Mouse (Mus musculus): ENCODE results near the gene Nudt17. TPM values are rescaled to one million over a fixed set of nuclear protein-coding genes. Genes with fewer than 3 reads are reported as not detected.
A peak's percentile ranks its signal among the peaks of the same experiment; 100 is the strongest.

Gene Nudt17
- polyA plus RNA-seq, 1 experiment from 2014 or later = 10.8 TPM

DNA sequence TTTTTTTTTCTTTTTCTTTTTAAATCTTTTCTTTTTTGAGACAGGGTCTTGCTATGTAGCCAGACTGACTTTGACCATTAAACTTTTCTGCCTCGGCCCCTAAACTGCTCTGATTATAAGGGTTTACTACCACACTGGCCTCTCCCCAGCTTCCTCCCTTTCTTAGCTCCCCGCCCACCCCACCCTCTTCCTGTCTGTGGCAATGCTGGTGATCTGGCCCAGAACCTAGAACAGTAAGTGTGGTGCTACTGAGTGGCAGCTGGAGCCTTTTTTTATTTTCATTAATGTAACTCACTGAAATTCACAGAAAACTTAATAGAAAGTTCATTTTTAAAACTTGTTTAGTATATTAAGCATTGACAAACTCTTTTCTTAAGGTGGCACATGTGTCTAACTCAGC lies 7.5 kb upstream of the Nudt17 start:
- WGBS = 75% methylated on average over 2 of the region's 2 CpGs
- H3K27me3 ChIP-seq (ENCODE audit: control insufficient read depth, insufficient read depth, low read length) = no peaks in the 10 kb centered on the region
- no peak overlapping the region for H3K4me3 ChIP-seq (ENCODE audit: low read depth, low read length)
- peaks cover 10% of the 10 kb centered on the region for H3K36me3 ChIP-seq (ENCODE audit: control insufficient read depth, insufficient read depth, low read length)
- no peak overlapping the region for H3K4me2 ChIP-seq (ENCODE audit: low read depth, severe bottlenecking)
- no peak for DNase-seq (ENCODE audit: low spot score)
- no peak for ATAC-seq (ENCODE audit: insufficient number of reproducible peaks, low FRiP score, low TSS enrichment, low read depth)
- H3K9me3 ChIP-seq (ENCODE audit: control insufficient read depth, low read length) = no peaks in the 10 kb centered on the region
- no peaks in the 10 kb centered on the region for H3K4me1 ChIP-seq (ENCODE audit: control insufficient read depth, insufficient read depth, low read length)
- H3K9ac ChIP-seq (ENCODE audit: low read length) = no peak overlapping the region
- no peak overlapping the region for H3K27ac ChIP-seq (replicated peaks; ENCODE audit: low read depth, low read length)

DNA sequence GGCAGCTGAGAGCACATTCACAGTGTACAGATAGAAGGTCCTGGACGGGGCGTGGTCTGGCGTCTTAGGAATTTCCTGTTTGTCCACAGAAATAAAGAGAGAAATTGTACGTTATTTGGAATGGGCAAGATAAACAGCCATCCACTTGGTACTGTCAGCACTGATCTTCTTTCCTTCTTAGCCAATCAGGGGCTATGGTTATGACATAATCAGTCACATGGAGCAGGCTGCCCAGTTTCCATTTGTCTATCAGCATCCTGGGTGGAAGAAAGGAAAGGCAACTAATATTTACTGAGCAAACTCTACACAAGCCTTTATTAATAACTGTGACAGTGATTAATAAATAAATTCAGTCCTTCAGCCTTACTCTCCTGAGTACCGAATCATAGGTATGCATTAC lies 5.9 kb upstream of the Nudt17 start:
- WGBS = 89% methylated on average over 5 of the region's 5 CpGs
- no peaks in the 10 kb centered on the region for H3K9me3 ChIP-seq (ENCODE audit: control insufficient read depth, low read length)
- H3K36me3 ChIP-seq (ENCODE audit: control insufficient read depth, insufficient read depth, low read length) = peaks cover 13% of the 10 kb centered on the region

DNA sequence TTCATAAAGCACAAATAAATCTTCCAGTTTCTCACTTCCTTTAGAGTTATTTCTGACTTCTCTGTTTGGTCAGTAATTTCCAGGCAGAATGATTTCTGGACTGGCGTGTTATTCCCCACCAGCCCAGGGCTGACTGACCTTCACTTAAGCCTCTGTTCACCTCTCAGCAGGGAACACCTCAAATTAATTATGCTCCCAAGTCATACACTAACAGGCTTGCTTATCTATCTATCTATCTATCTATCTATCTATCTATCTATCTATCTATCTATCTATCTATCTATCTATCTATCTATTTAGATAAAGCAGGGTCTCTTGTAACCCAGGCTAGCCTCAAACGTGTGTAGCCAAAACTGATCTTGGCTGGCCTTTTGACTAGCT lies 312 bp upstream of the Nudt17 start:
- H3K9me3 ChIP-seq (ENCODE audit: control insufficient read depth, low read length) = no peaks in the 10 kb centered on the region
- no peak overlapping the region for H3K4me2 ChIP-seq (ENCODE audit: low read depth, severe bottlenecking)
- 36% methylated on average over 2 of the region's 2 CpGs for WGBS
- H3K27me3 ChIP-seq (ENCODE audit: control insufficient read depth, insufficient read depth, low read length) = no peaks in the 10 kb centered on the region
- no peak overlapping the region for H3K9ac ChIP-seq (ENCODE audit: low read length)
- H3K36me3 ChIP-seq (ENCODE audit: control insufficient read depth, insufficient read depth, low read length) = peaks cover 18% of the 10 kb centered on the region
- no peak overlapping the region for H3K27ac ChIP-seq (replicated peaks; ENCODE audit: low read depth, low read length)
- DNase-seq (ENCODE audit: low spot score) (no peak), ATAC-seq (ENCODE audit: insufficient number of reproducible peaks, low FRiP score, low TSS enrichment, low read depth) (no peak)
- H3K4me3 ChIP-seq (ENCODE audit: low read depth, low read length) = peak overlapping the region; percentile 45
- 0 out of 2 replicates have a peak, but pooled peaks cover 2% of the 10 kb centered on the region for H3K4me1 ChIP-seq (ENCODE audit: control insufficient read depth, insufficient read depth, low read length)

More for the DNA sequence above, 5.9 kb upstream of the Nudt17 start:
- H3K27me3 ChIP-seq (ENCODE audit: control insufficient read depth, insufficient read depth, low read length) = no peaks in the 10 kb centered on the region
- ATAC-seq (ENCODE audit: insufficient number of reproducible peaks, low FRiP score, low TSS enrichment, low read depth) (no peak), DNase-seq (ENCODE audit: low spot score) (no peak)
- no peak overlapping the region for H3K27ac ChIP-seq (replicated peaks; ENCODE audit: low read depth, low read length)
- no peak overlapping the region for H3K4me3 ChIP-seq (ENCODE audit: low read depth, low read length)
- H3K4me1 ChIP-seq (ENCODE audit: control insufficient read depth, insufficient read depth, low read length) = no peaks in the 10 kb centered on the region
- H3K9ac ChIP-seq (ENCODE audit: low read length) = no peak overlapping the region
- H3K4me2 ChIP-seq (ENCODE audit: low read depth, severe bottlenecking) = no peak overlapping the region

DNA sequence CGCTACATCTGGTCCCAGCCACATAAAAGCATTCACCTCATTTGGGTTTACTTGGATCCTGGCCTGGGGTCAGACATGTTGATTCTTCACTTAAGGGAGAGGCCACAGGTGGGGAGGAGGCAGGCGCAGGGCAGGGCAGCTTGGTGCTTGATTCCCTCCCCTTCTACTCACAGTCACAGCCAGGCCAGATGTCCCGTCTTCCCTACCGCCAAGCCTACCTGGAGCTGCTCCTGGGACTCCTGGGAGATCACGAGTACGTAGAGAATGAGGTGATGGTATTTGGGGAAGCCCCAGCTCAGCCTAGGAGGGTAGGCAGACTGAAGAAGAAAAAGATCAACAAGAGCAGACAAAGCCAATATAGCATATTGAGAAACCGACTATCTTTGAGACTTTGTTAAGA lies 1.4 kb downstream of the Nudt17 start:
- peaks cover 14% of the 10 kb centered on the region for H3K36me3 ChIP-seq (ENCODE audit: control insufficient read depth, insufficient read depth, low read length)

DNA sequence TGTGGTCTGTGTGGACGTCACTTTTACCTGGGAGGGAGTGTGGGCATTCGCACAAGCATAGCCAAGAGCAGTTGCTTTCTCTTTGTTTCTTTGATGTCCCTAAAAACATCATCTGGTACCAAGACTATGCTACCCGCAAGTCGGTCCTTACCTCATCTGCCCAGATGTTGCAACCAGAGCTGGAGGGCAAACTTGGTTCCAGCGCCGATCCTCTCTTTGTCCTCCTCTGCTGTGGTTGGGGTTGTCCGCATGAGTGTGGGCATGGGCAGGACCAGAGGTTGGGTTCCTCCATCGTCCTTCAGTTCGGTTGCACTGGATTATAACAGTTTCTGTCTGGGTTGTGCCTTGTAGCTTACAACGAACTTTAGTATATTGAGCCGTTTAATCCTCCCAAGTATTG lies 2.1 kb downstream of the Nudt17 start:
- Histone ChIP-seq H3K9ac (ENCODE audit: low read length) (no peak overlapping the region), H3K36me3 (ENCODE audit: control insufficient read depth, insufficient read depth, low read length) (peaks cover 12% of the 10 kb centered on the region), H3K27ac (replicated peaks; ENCODE audit: low read depth, low read length) (no peak overlapping the region), H3K9me3 (ENCODE audit: control insufficient read depth, low read length) (no peaks in the 10 kb centered on the region), H3K27me3 (ENCODE audit: control insufficient read depth, insufficient read depth, low read length) (no peaks in the 10 kb centered on the region), H3K4me2 (ENCODE audit: low read depth, severe bottlenecking) (no peak overlapping the region), H3K4me3 (ENCODE audit: low read depth, low read length) (no peak overlapping the region), H3K4me1 (ENCODE audit: control insufficient read depth, insufficient read depth, low read length) (0 out of 2 replicates have a peak, but pooled peaks cover 2% of the 10 kb centered on the region)
- ATAC-seq (ENCODE audit: insufficient number of reproducible peaks, low FRiP score, low TSS enrichment, low read depth) = no peak
- DNase-seq (ENCODE audit: low spot score) = no peak
- WGBS = 89% methylated on average over 11 of the region's 11 CpGs

More for the DNA sequence above, 1.4 kb downstream of the Nudt17 start:
- no peak overlapping the region for H3K4me3 ChIP-seq (ENCODE audit: low read depth, low read length)
- 0 out of 2 replicates have a peak, but pooled peaks cover 2% of the 10 kb centered on the region for H3K4me1 ChIP-seq (ENCODE audit: control insufficient read depth, insufficient read depth, low read length)
- no peaks in the 10 kb centered on the region for H3K9me3 ChIP-seq (ENCODE audit: control insufficient read depth, low read length)
- no peak for ATAC-seq (ENCODE audit: insufficient number of reproducible peaks, low FRiP score, low TSS enrichment, low read depth)
- no peaks in the 10 kb centered on the region for H3K27me3 ChIP-seq (ENCODE audit: control insufficient read depth, insufficient read depth, low read length)
- no peak overlapping the region for H3K9ac ChIP-seq (ENCODE audit: low read length)
- H3K27ac ChIP-seq (replicated peaks; ENCODE audit: low read depth, low read length) = no peak overlapping the region
- 75% methylated on average over 7 of the region's 7 CpGs for WGBS
- DNase-seq (ENCODE audit: low spot score) = no peak
- no peak overlapping the region for H3K4me2 ChIP-seq (ENCODE audit: low read depth, severe bottlenecking)

DNA sequence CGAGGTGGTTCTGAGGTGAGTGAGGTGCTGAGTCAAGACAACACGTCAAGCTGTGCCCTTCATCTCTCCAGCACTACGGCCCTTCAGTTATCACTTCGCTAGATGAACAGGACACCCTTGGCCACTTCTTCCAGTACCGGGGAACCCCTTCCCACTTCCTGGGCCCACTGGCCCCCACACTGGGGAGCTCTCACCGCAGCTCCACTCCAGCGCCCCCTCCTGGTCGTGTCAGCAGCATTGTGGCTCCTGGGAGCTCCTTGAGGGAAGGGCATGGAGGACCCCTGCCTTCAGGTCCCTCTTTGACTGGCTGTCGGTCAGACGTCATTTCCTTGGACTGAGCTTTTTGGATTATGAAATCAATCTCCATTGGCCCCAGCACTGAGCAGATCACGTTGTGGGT lies 3.6 kb downstream of the Nudt17 start:
- WGBS = 72% methylated on average over 11 of the region's 11 CpGs
- Histone ChIP-seq H3K4me1 (ENCODE audit: control insufficient read depth, insufficient read depth, low read length) (0 out of 2 replicates have a peak, but pooled peaks cover 2% of the 10 kb centered on the region), H3K4me3 (ENCODE audit: low read depth, low read length) (no peak overlapping the region)

DNA sequence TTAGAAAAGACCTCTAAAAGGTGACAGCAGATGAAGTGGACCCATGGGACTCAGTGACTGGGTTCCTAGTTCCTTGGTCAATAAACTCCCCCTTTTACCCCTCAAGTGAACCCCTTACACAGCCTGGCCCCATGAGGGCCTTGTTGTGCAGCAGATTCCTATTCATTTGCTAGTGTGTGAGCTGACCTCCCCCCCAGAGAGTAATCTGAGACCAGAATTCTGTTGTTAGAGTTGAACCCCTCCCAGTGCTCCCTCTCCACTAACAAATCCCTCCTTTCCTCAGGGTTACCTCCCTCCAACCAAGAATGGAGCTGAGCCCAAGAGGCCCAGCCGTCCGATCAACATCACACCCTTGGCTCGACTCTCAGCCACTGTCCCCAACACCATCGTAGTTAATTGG lies 7.4 kb downstream of the Nudt17 start:
- Histone ChIP-seq H3K27me3 (ENCODE audit: control insufficient read depth, insufficient read depth, low read length) (no peaks in the 10 kb centered on the region), H3K9me3 (ENCODE audit: control insufficient read depth, low read length) (no peaks in the 10 kb centered on the region), H3K9ac (ENCODE audit: low read length) (no peak overlapping the region), H3K4me1 (ENCODE audit: control insufficient read depth, insufficient read depth, low read length) (peaks cover 5% of the 10 kb centered on the region; the same call in 1 of the 2 replicates), H3K4me3 (ENCODE audit: low read depth, low read length) (no peak overlapping the region), H3K36me3 (ENCODE audit: control insufficient read depth, insufficient read depth, low read length) (peaks cover 9% of the 10 kb centered on the region), H3K4me2 (ENCODE audit: low read depth, severe bottlenecking) (no peak overlapping the region), H3K27ac (replicated peaks; ENCODE audit: low read depth, low read length) (no peak overlapping the region)
- ATAC-seq (ENCODE audit: insufficient number of reproducible peaks, low FRiP score, low TSS enrichment, low read depth) (no peak), DNase-seq (ENCODE audit: low spot score) (no peak)
- WGBS = 84% methylated on average over 4 of the region's 4 CpGs

More for the DNA sequence above, 3.6 kb downstream of the Nudt17 start:
- peaks cover 9% of the 10 kb centered on the region for H3K36me3 ChIP-seq (ENCODE audit: control insufficient read depth, insufficient read depth, low read length)
- H3K27ac ChIP-seq (replicated peaks; ENCODE audit: low read depth, low read length) = no peak overlapping the region
- no peak overlapping the region for H3K9ac ChIP-seq (ENCODE audit: low read length)
- no peaks in the 10 kb centered on the region for H3K9me3 ChIP-seq (ENCODE audit: control insufficient read depth, low read length)
- H3K27me3 ChIP-seq (ENCODE audit: control insufficient read depth, insufficient read depth, low read length) = no peaks in the 10 kb centered on the region
- ATAC-seq (ENCODE audit: insufficient number of reproducible peaks, low FRiP score, low TSS enrichment, low read depth) = no peak
- no peak overlapping the region for H3K4me2 ChIP-seq (ENCODE audit: low read depth, severe bottlenecking)
- DNase-seq (ENCODE audit: low spot score) = peak; percentile 47

DNA sequence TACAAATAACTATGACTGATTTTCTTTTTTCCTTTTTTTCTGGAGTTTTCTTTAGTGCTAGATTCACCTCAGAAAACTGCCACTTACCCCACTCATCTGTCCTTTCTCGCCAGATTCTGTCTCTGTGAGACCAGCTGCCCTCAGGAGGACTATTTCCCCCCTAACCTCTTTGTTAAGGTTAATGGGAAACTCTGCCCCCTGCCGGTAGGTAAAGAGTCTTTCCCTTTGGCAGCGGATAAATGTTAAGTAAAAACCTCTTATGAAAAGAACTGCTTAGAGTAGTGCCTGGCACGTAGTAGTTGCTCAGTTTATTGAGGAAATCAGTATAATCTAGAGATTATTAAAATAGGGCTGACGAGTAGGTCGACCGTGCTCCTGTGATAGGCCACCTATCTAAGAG lies 8.0 kb downstream of the Nudt17 start:
- H3K27me3 ChIP-seq (ENCODE audit: control insufficient read depth, insufficient read depth, low read length) = no peaks in the 10 kb centered on the region
- WGBS = 63% methylated on average over 7 of the region's 7 CpGs
- ATAC-seq (ENCODE audit: insufficient number of reproducible peaks, low FRiP score, low TSS enrichment, low read depth) (no peak), DNase-seq (ENCODE audit: low spot score) (peak; percentile 53)
- H3K4me3 ChIP-seq (ENCODE audit: low read depth, low read length) = no peak overlapping the region
- H3K4me2 ChIP-seq (ENCODE audit: low read depth, severe bottlenecking) = no peak overlapping the region
- no peaks in the 10 kb centered on the region for H3K9me3 ChIP-seq (ENCODE audit: control insufficient read depth, low read length)
- peaks cover 7% of the 10 kb centered on the region; the same call in 1 of the 2 replicates for H3K4me1 ChIP-seq (ENCODE audit: control insufficient read depth, insufficient read depth, low read length)
- peaks cover 9% of the 10 kb centered on the region for H3K36me3 ChIP-seq (ENCODE audit: control insufficient read depth, insufficient read depth, low read length)
- H3K27ac ChIP-seq (replicated peaks; ENCODE audit: low read depth, low read length) = no peak overlapping the region
- H3K9ac ChIP-seq (ENCODE audit: low read length) = no peak overlapping the region

Measured in limb, embryonic 11.5 days (tissue).